Comparison of ENCODE assay signal across 10 mouse cellular contexts in the genomic region with DNA sequence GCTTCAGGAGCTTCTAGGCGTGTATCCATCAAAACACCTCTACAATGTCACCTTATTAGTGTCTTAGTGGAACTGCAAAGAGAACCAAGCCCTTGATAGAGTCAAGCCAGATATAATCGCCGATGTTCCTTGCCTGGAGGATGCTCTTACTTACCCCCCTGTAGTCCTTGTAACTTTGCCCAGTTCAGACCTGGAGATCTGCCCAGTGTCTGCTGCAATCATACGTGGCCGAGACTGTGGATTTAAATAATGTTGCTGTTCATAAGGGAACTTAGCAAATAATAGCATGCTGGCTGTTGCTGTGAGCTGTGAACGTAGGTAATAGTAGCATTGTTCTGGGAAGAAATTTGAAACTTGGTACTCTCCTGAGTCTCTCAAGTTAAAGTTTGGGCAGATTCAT.
DNase-seq lines count a peak whose midpoint lies in the region; ATAC-seq and TF ChIP-seq lines count a peak whose summit lies in the region.
"Had no signal": no experiment of that assay in that cellular context is flagged by ENCODE, and none has a peak within 500 bp of the region (broad histone marks: within the 10 kb centered on the region; RNA-seq: fewer than 3 reads in every experiment).

No protein-coding gene starts in this region.

- intact Hi-C loops in gastrocnemius, postnatal 14 days (cut with DNase I; ENCODE audit: low total_unique reads), result no loop called here

- H3K9me3 ChIP-seq in embryonic facial prominence, embryonic 13.5 days, result no peaks in the 10 kb centered on the region; the same call in 1 of the 2 replicates
- no peaks in the 10 kb centered on the region for H3K9me3 ChIP-seq in embryonic facial prominence, embryonic 10.5 days
- H3K9me3 ChIP-seq in lung, embryonic 14.5 days (ENCODE audit: low read depth, low read length), result peaks cover 5% of the 10 kb centered on the region; the same call in 1 of the 2 replicates
- H3K9me3 ChIP-seq: forebrain, embryonic 13.5 days; intestine, embryonic 15.5 days had no signal

- H3K4me1 ChIP-seq in embryonic facial prominence, embryonic 13.5 days, result 0 out of 2 replicates have a peak, but pooled peaks cover 7% of the 10 kb centered on the region
- H3K4me1 ChIP-seq in embryonic facial prominence, embryonic 10.5 days, result no peaks in the 10 kb centered on the region
- no peaks in the 10 kb centered on the region for H3K4me1 ChIP-seq in lung, embryonic 14.5 days (ENCODE audit: insufficient read depth)
- H3K4me1 ChIP-seq: forebrain, embryonic 13.5 days; intestine, embryonic 15.5 days had no signal

- H3K4me3 ChIP-seq in embryonic facial prominence, embryonic 13.5 days, result no peak overlapping the region
- H3K4me3 ChIP-seq in embryonic facial prominence, embryonic 10.5 days, result no peak overlapping the region
- no peak overlapping the region for H3K4me3 ChIP-seq in lung, embryonic 14.5 days (ENCODE audit: low read depth, low read length)
- H3K4me3 ChIP-seq: forebrain, embryonic 13.5 days; intestine, embryonic 15.5 days had no signal

- H3K27ac ChIP-seq in embryonic facial prominence, embryonic 13.5 days, result peak overlapping the region; percentile 44; the same call in 1 of the 2 replicates
- H3K27ac ChIP-seq in embryonic facial prominence, embryonic 10.5 days (replicated peaks), result no peak overlapping the region
- H3K27ac ChIP-seq in lung, embryonic 14.5 days (ENCODE audit: low read depth), result no peak overlapping the region
- H3K27ac ChIP-seq: forebrain, embryonic 13.5 days; intestine, embryonic 15.5 days had no signal

- H3K36me3 ChIP-seq in embryonic facial prominence, embryonic 13.5 days, result no peaks in the 10 kb centered on the region
- no peaks in the 10 kb centered on the region for H3K36me3 ChIP-seq in embryonic facial prominence, embryonic 10.5 days (replicated peaks)
- no peaks in the 10 kb centered on the region for H3K36me3 ChIP-seq in lung, embryonic 14.5 days (ENCODE audit: insufficient read depth)
- H3K36me3 ChIP-seq: intestine, embryonic 15.5 days had no signal

- H3K9ac ChIP-seq in embryonic facial prominence, embryonic 13.5 days, result no peak overlapping the region
- no peak overlapping the region for H3K9ac ChIP-seq in lung, embryonic 14.5 days
- H3K9ac ChIP-seq: forebrain, embryonic 13.5 days; intestine, embryonic 15.5 days had no signal

- DNase-seq in embryonic facial prominence, embryonic 10.5 days (ENCODE audit: low spot score), result no peak
- DNase-seq in lung, embryonic 14.5 days, result peak; percentile 79
- no peak for DNase-seq in lung, adult 18-20 months
- peak; percentile 31 for DNase-seq in adrenal gland, postnatal 25 days
- peak; percentile 18 for DNase-seq in gastrocnemius, postnatal 14 days
- DNase-seq: embryo, embryonic 11 days had no signal

- no peaks in the 10 kb centered on the region for H3K27me3 ChIP-seq in embryonic facial prominence, embryonic 13.5 days
- H3K27me3 ChIP-seq in embryonic facial prominence, embryonic 10.5 days (replicated peaks; ENCODE audit: low read depth, poor library complexity, severe bottlenecking), result no peaks in the 10 kb centered on the region
- H3K27me3 ChIP-seq in lung, embryonic 14.5 days (ENCODE audit: insufficient read depth, low read length), result no peaks in the 10 kb centered on the region
- H3K27me3 ChIP-seq: forebrain, embryonic 13.5 days; intestine, embryonic 15.5 days had no signal

- no peak for TF ChIP-seq CTCF in lung, embryonic 14.5 days (IDR thresholded peaks at IDR 0.05; ENCODE audit: low read depth)

- no peak overlapping the region for H3K4me2 ChIP-seq in embryonic facial prominence, embryonic 13.5 days
- H3K4me2 ChIP-seq in lung, embryonic 14.5 days, result no peak overlapping the region
- H3K4me2 ChIP-seq: forebrain, embryonic 13.5 days; intestine, embryonic 15.5 days had no signal

- ATAC-seq in embryonic facial prominence, embryonic 13.5 days (ENCODE audit: insufficient number of reproducible peaks, insufficient read depth, low FRiP score, low TSS enrichment, low read depth), result no peak
- ATAC-seq in lung, embryonic 14.5 days (ENCODE audit: insufficient read depth), result no peak
- ATAC-seq in erythroblast, adult 5-6 weeks (replicated peaks; ENCODE audit: low FRiP score, poor library complexity, severe bottlenecking), result no peak
- ATAC-seq: forebrain, embryonic 13.5 days; intestine, embryonic 15.5 days had no signal

- WGBS in embryonic facial prominence, embryonic 13.5 days, result 54% methylated on average over 6 of the region's 6 CpGs
- WGBS in embryonic facial prominence, embryonic 10.5 days, result 82% methylated on average over 6 of the region's 6 CpGs
- WGBS in lung, embryonic 14.5 days, result 37% methylated on average over 6 of the region's 6 CpGs

Comparison
In these comparisons a context has a peak if more than half of its experiments do, and no peak if none do; other contexts are left out.
1. DNase-seq: peak in lung, embryonic 14.5 days (single experiment), adrenal gland, postnatal 25 days (single experiment) and gastrocnemius, postnatal 14 days (single experiment); none in embryonic facial prominence, embryonic 10.5 days (single experiment) and lung, adult 18-20 months (0 of 2).